Mouse (Mus musculus): ENCODE measurements at regions not wholly inside any gene's neighbourhood (a gene's known extent, or its start where the extent isn't known, plus 50 kb on each side); places are given as distances from the start of the nearest gene placed in this dataset.

GRCm38 (mm10) chr2:170675731-170676130 lies 55.9 kb upstream of the Dok5 start:
- DNase-seq, result no peak

- DNase-seq, result no peak
These were observed 57.9 kb upstream of the Dok5 start for GRCm38 (mm10) chr2:170673683-170674082.

GRCm38 (mm10) chr2:170672789-170673188 lies 58.8 kb upstream of the Dok5 start:
- no peak for DNase-seq

- DNase-seq, result no peak
These were observed 62.6 kb upstream of the Dok5 start for GRCm38 (mm10) chr2:170668960-170669359.

GRCm38 (mm10) chr2:170668497-170668896 lies 63.1 kb upstream of the Dok5 start:
- no peak for DNase-seq

GRCm38 (mm10) chr2:170662069-170662980 lies 60.5 kb upstream of the 4930470P17Rik start:
- DNase-seq, result no peak

- no peak for DNase-seq
These were observed 57.5 kb upstream of the 4930470P17Rik start for GRCm38 (mm10) chr2:170659291-170659690.

GRCm38 (mm10) chr2:170658520-170658919 lies 56.7 kb upstream of the 4930470P17Rik start:
- DNase-seq, result no peak

GRCm38 (mm10) chr2:170657821-170658221 lies 56.0 kb upstream of the 4930470P17Rik start:
- no peak for DNase-seq

GRCm38 (mm10) chr2:170652128-170652527 lies 50.3 kb upstream of the 4930470P17Rik start:
- peak in 1 of 2 experiments; percentile 1 for DNase-seq

Measured in heart, adult 18-20 months (tissue).